Mouse (Mus musculus) neutrophil, adult 5-6 weeks (primary cell): Measurements from ENCODE around the gene Sftpd. TPM values are rescaled to one million over a fixed set of nuclear protein-coding genes. Genes with fewer than 3 reads are reported as not detected.

Source experiments
- ATAC-seq: fragments of 151-379, 151-347 bp; 2 replicates; pipeline ENCODE4 v1.8.0; 2017; ENCODE audit warnings: mild to moderate bottlenecking, moderate TSS enrichment; ENCODE audit not compliant: insufficient number of reproducible peaks, poor library complexity, low FRiP score, severe bottlenecking; ENCODE audit errors: extremely low read depth
- total RNA-seq: library from RNA; stranded (forward); fragments of 200-1000 nt; gene quantifications from 2 replicates; pipeline ENCODE4 v1.2.3, GENCODE M21; 2017

Gene Sftpd
- not detected in 2 replicates for total RNA-seq

- no peak for ATAC-seq
Observed at GRCm38 (mm10) chr14:41185059-41185821, at the start of gene Sftpd. Gene Sftpd (minus strand): TSS chr14:41185149.

GRCm38 (mm10) chr14:41198037-41198730, 13.2 kb upstream of the Sftpd start:
- ATAC-seq = no peak

GRCm38 (mm10) chr14:41189496-41189895, 4.5 kb upstream of the Sftpd start:
- no peak for ATAC-seq

- ATAC-seq = no peak
Observed at GRCm38 (mm10) chr14:41174802-41175201, 10.1 kb downstream of the Sftpd start.

GRCm38 (mm10) chr14:41170514-41170913, 14.4 kb downstream of the Sftpd start:
- ATAC-seq = no peak

GRCm38 (mm10) chr14:41168567-41168966, 16.4 kb downstream of the Sftpd start:
- ATAC-seq = no peak

GRCm38 (mm10) chr14:41167278-41167677, 17.7 kb downstream of the Sftpd start:
- no peak for ATAC-seq

- ATAC-seq = no peak
Observed at GRCm38 (mm10) chr14:41162663-41163062, 22.3 kb downstream of the Sftpd start.

- ATAC-seq = no peak
Observed at GRCm38 (mm10) chr14:41160743-41161142, 24.2 kb downstream of the Sftpd start.

GRCm38 (mm10) chr14:41160076-41160475, 24.9 kb downstream of the Sftpd start:
- no peak for ATAC-seq

- ATAC-seq = no peak
Observed at GRCm38 (mm10) chr14:41151220-41151898, 33.6 kb downstream of the Sftpd start, which contains the start of gene Mbl1. Gene Mbl1 (plus strand): TSS chr14:41151458.

- ATAC-seq = no peak
Observed at GRCm38 (mm10) chr14:41147356-41147755, 37.6 kb downstream of the Sftpd start.

- ATAC-seq = no peak
Observed at GRCm38 (mm10) chr14:41146922-41147321, 38.0 kb downstream of the Sftpd start.

- no peak for ATAC-seq
Observed at GRCm38 (mm10) chr14:41146035-41146434, 38.9 kb downstream of the Sftpd start.

GRCm38 (mm10) chr14:41140686-41141085, 44.3 kb downstream of the Sftpd start:
- ATAC-seq = no peak

- ATAC-seq = no peak
Observed at GRCm38 (mm10) chr14:41137006-41137405, 47.9 kb downstream of the Sftpd start.

GRCm38 (mm10) chr14:41131540-41131939, 53.4 kb downstream of the Sftpd start, which contains the start of gene Sftpa1:
Gene Sftpa1 (plus strand): TSS chr14:41131782.
- no peak for ATAC-seq

GRCm38 (mm10) chr14:41127997-41128396, 57.0 kb downstream of the Sftpd start:
- ATAC-seq = no peak

- no peak for ATAC-seq
Observed at GRCm38 (mm10) chr14:41124683-41125082, 60.3 kb downstream of the Sftpd start.
